In genomic region chr2:110134765-110135594, GRCm38 (mm10) we compare ENCODE assay signal across 13 mouse cellular contexts.
DNase-seq lines count a peak whose midpoint lies in the region; ATAC-seq and TF ChIP-seq lines count a peak whose summit lies in the region.
"Had no signal": no experiment of that assay in that cellular context is flagged by ENCODE, and none has a peak within 500 bp of the region (broad histone marks: within the 10 kb centered on the region; RNA-seq: fewer than 3 reads in every experiment).

No protein-coding gene starts in this region.

- H3K27me3 ChIP-seq in kidney, postnatal 0 days (ENCODE audit: insufficient read depth, low read length), result no peaks in the 10 kb centered on the region
- H3K27me3 ChIP-seq in limb, embryonic 14.5 days (ENCODE audit: control insufficient read depth, insufficient read depth, low read length), result no peaks in the 10 kb centered on the region
- H3K27me3 ChIP-seq in intestine, postnatal 0 days (replicated peaks; ENCODE audit: control insufficient read depth, insufficient read depth, low read length), result no peaks in the 10 kb centered on the region
- H3K27me3 ChIP-seq: intestine, embryonic 15.5 days; liver, embryonic 13.5 days; megakaryocyte, embryonic 14.5 days had no signal

- 34% methylated on average over 2 of the region's 2 CpGs for WGBS in kidney, postnatal 0 days
- 21% methylated on average over 2 of the region's 2 CpGs for WGBS in limb, embryonic 14.5 days
- 59% methylated on average over 2 of the region's 2 CpGs for WGBS in intestine, postnatal 0 days

- H3K4me2 ChIP-seq in kidney, postnatal 0 days (ENCODE audit: low read length), result no peak overlapping the region
- H3K4me2 ChIP-seq in limb, embryonic 14.5 days (replicated peaks; ENCODE audit: low read depth, low read length, severe bottlenecking), result no peak overlapping the region
- H3K4me2 ChIP-seq in intestine, postnatal 0 days (replicated peaks; ENCODE audit: low read depth), result no peak overlapping the region
- H3K4me2 ChIP-seq: intestine, embryonic 15.5 days; liver, embryonic 13.5 days had no signal

- no peaks in the 10 kb centered on the region for H3K4me1 ChIP-seq in kidney, postnatal 0 days (replicated peaks; ENCODE audit: insufficient read depth, low read length)
- H3K4me1 ChIP-seq in limb, embryonic 14.5 days (ENCODE audit: control insufficient read depth, insufficient read depth, low read length), result peaks cover 21% of the 10 kb centered on the region
- H3K4me1 ChIP-seq in intestine, postnatal 0 days (replicated peaks; ENCODE audit: control insufficient read depth, insufficient read depth, low read length), result no peaks in the 10 kb centered on the region
- H3K4me1 ChIP-seq: intestine, embryonic 15.5 days; liver, embryonic 13.5 days; megakaryocyte, embryonic 14.5 days had no signal

- TF ChIP-seq POLR2A in limb, embryonic 14.5 days (IDR thresholded peaks at IDR 0.05; ENCODE audit: borderline replicate concordance, extremely low read depth, insufficient read depth, insufficient read length), result no peak

- no peak for TF ChIP-seq CTCF in kidney, postnatal 0 days (IDR thresholded peaks at IDR 0.05; ENCODE audit: low read depth)
- no peak for TF ChIP-seq CTCF in layer of hippocampus, adult 2 months (conservative IDR thresholded peaks at IDR 0.05)
- no peak for TF ChIP-seq CTCF in intestine, postnatal 0 days (IDR thresholded peaks at IDR 0.05; ENCODE audit: low read depth)

- H3K9ac ChIP-seq in kidney, postnatal 0 days (ENCODE audit: low read depth, low read length), result no peak overlapping the region
- H3K9ac ChIP-seq in limb, embryonic 14.5 days (ENCODE audit: low read depth, low read length, severe bottlenecking), result no peak overlapping the region
- H3K9ac ChIP-seq in intestine, postnatal 0 days (ENCODE audit: low read depth, low read length), result no peak overlapping the region
- H3K9ac ChIP-seq: intestine, embryonic 15.5 days; liver, embryonic 13.5 days had no signal

- ATAC-seq in kidney, postnatal 0 days (replicated peaks; ENCODE audit: low FRiP score, low read depth), result no peak
- peak; percentile 66 for ATAC-seq in limb, embryonic 14.5 days (ENCODE audit: low FRiP score, low read depth)
- ATAC-seq in intestine, postnatal 0 days, result no peak
- ATAC-seq: intestine, embryonic 15.5 days had no signal

- H3K27ac ChIP-seq in kidney, postnatal 0 days, result no peak overlapping the region
- H3K27ac ChIP-seq in layer of hippocampus, adult 2 months, result peak overlapping the region; percentile 85
- no peak overlapping the region for H3K27ac ChIP-seq in limb, embryonic 14.5 days (replicated peaks; ENCODE audit: low read depth, low read length)
- H3K27ac ChIP-seq in intestine, postnatal 0 days (ENCODE audit: low read depth, low read length), result no peak overlapping the region
- H3K27ac ChIP-seq: intestine, embryonic 15.5 days; liver, embryonic 13.5 days had no signal

- peak; percentile 39 for DNase-seq in kidney, postnatal 0 days (ENCODE audit: low spot score)
- no peak for DNase-seq in kidney, postnatal 25 days
- peak; percentile 42 for DNase-seq in fat pad, adult 2 months (ENCODE audit: extremely low read depth, low read depth, low spot score)
- DNase-seq in layer of hippocampus, adult 2 months (ENCODE audit: low spot score in 2 of 2), result peak; percentile 22 to 77
- peak; percentile 66 for DNase-seq in limb, embryonic 14.5 days (ENCODE audit: low spot score)
- no peak for DNase-seq in cerebellum, adult 9-10 months
- DNase-seq: gastrocnemius, postnatal 36 days; liver, embryonic 13.5 days; thymus, postnatal 25 days had no signal

- no peaks in the 10 kb centered on the region for H3K9me3 ChIP-seq in kidney, postnatal 0 days (replicated peaks; ENCODE audit: low read length)
- H3K9me3 ChIP-seq in limb, embryonic 14.5 days (ENCODE audit: control insufficient read depth, low read length), result no peaks in the 10 kb centered on the region
- H3K9me3 ChIP-seq in intestine, postnatal 0 days (ENCODE audit: control insufficient read depth), result no peaks in the 10 kb centered on the region
- H3K9me3 ChIP-seq: intestine, embryonic 15.5 days; liver, embryonic 13.5 days had no signal

- H3K4me3 ChIP-seq in kidney, postnatal 0 days (replicated peaks; ENCODE audit: low read depth, low read length), result no peak overlapping the region
- no peak overlapping the region for H3K4me3 ChIP-seq in layer of hippocampus, adult 2 months
- no peak overlapping the region for H3K4me3 ChIP-seq in limb, embryonic 14.5 days (replicated peaks; ENCODE audit: low read length)
- no peak overlapping the region for H3K4me3 ChIP-seq in intestine, postnatal 0 days (ENCODE audit: low read depth, low read length)
- H3K4me3 ChIP-seq: intestine, embryonic 15.5 days; liver, embryonic 13.5 days; megakaryocyte, embryonic 14.5 days; myocyte had no signal

- H3K36me3 ChIP-seq in kidney, postnatal 0 days (ENCODE audit: insufficient read depth, low read length), result no peaks in the 10 kb centered on the region
- H3K36me3 ChIP-seq in limb, embryonic 14.5 days (ENCODE audit: control insufficient read depth, insufficient read depth, low read length), result no peaks in the 10 kb centered on the region
- H3K36me3 ChIP-seq in intestine, postnatal 0 days (ENCODE audit: control insufficient read depth, insufficient read depth), result no peaks in the 10 kb centered on the region
- H3K36me3 ChIP-seq: intestine, embryonic 15.5 days; liver, embryonic 13.5 days had no signal

Comparison
In these comparisons a context has a peak if more than half of its experiments do, and no peak if none do; other contexts are left out.
1. DNase-seq: peak in kidney, postnatal 0 days (single experiment), fat pad, adult 2 months (single experiment), layer of hippocampus, adult 2 months (2 of 2) and limb, embryonic 14.5 days (single experiment); none in kidney, postnatal 25 days (0 of 2) and cerebellum, adult 9-10 months (single experiment).